Mouse (Mus musculus) heart, postnatal 10 days (tissue): ENCODE measurements around the gene Spo11. TPM values are rescaled to one million over a fixed set of nuclear protein-coding genes. Genes with fewer than 3 reads are reported as not detected.

Experiments
- DNase-seq, 2 experiments: peaks; one replicate each; pipeline ENCODE4 v3.0.0; 2021
- intact Hi-C: fragments of 180-260 bp; cut with DNase I; formaldehyde crosslinking; loops from one replicate; pipeline ENCODE4 v1.15.1; 2025
- total RNA-seq, 2 experiments: library from RNA; stranded (reverse); gene quantifications; 2 replicates each; pipeline ENCODE4 v1.2.3; 2021

The Spo11 gene
- total RNA-seq, 2 experiments from 2014 or later = not detected

DNA sequence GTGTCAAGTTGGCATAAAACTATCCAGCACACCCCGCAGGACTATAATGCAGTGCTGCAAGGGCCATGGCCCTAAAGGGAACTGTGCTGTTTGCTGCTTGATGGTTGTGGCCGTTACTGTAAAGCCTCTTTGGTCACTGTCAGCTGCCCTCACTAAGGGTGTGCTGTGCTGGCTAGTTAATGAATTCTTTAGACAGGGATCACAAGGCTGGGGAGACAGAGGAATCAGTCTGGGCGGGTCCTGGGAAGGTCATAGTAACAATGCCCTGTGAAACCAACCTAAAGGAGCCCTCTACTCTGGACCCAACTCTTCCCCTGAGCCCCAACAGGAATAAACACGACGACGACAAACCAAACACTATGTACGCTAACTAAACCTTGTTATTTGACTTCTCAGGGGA lies 21.0 kb downstream of the Spo11 start:
- intact Hi-C loops = loop anchor here (5.0 to 10.0 kb wide), 2 partner anchors 454 to 521 kb away; partner anchors contain the start of gene Tfap2c
- DNase-seq = no peak

DNA sequence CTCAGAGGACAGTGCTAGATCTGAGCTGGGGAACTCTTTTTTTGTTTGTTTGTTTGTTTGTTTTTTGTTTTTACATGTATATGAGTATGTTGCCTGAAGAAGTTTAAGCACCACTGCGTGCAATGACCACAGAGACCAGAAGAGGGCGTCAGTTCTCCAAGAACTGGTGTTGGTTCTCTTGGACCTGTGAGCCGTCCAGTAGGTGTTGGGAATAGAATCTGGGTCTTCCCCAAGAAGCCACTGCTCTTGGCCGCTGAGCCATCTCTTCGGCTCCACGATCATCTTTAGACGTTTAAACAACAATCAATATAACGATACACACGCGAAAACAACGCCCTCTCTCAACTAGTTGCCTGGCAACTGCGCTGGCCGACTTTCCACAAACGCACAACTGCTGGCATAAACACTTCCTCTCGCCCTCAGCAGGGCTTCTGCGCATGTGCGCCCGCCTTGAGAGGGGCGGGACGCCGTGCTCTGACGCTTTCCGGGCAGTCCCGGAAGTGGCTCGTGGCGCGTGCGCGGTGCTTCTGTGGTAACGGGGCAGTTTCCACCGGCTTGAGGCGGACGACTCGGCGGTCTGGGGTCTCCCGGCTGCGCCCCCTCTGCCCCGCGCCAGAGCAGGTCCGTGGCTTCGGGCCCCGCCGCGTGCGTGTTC lies 22.3 kb downstream of the Spo11 start, which contains the start of gene Rae1:
TSS of gene Rae1 (plus strand) at position 488 of the 655 bp plus-strand sequence.
- DNase-seq = peak; percentile 99 to 100
- intact Hi-C loops = loop anchor here (1.0 to 10.0 kb wide), 5 partner anchors 19 to 625 kb away; partner anchors contain the start of genes Aurka, Cstf1 and Tfap2c

DNA sequence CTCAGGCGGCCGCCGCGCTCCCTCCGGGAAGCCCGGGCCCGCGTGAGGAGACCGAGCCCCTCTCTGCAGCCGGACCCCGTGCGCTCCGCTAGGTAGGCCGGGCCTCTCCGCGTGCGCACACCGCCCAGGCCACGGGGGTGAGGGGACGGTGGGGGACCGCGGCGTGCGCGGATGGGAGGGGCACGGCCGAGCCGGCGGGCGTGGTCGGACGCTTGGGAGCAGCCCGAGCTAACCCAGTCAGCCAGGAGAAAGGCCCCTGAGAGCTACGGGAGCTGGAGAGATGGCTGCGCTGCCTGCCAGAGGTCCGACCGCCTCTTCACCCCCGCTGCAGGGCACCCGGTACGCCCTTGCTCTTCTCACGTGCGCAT lies 22.8 kb downstream of the Spo11 start:
- peak in 1 of 2 experiments; percentile 81 for DNase-seq
- intact Hi-C loops = loop anchor here (2.0 to 10.0 kb wide), 2 partner anchors 19 to 625 kb away; partner anchors contain the start of genes Aurka and Cstf1

DNA sequence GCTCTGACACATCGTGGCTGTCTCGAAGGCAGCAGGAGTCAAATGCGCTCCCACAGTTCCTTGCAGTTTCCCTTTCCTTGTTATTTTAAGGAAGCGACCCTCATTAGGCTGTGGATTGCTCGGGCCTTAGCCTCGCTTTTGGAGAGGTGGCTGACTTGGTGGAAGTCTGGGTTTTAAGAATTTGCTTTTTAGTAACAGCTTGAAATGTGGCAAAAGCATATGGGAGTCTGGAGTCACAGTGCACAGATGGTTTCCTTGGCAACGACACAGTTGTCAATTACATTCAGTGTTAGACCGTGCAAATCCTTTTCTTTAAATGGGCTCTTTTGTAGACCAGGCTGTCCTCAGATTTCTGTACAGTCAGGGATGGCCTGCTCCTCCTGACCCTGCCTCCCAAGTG lies 23.4 kb downstream of the Spo11 start:
- intact Hi-C loops = loop anchor here (2.0 to 10.0 kb wide), 2 partner anchors 18 to 626 kb away; partner anchors contain the start of genes Aurka and Cstf1
- DNase-seq = peak in 1 of 2 experiments; percentile 15

DNA sequence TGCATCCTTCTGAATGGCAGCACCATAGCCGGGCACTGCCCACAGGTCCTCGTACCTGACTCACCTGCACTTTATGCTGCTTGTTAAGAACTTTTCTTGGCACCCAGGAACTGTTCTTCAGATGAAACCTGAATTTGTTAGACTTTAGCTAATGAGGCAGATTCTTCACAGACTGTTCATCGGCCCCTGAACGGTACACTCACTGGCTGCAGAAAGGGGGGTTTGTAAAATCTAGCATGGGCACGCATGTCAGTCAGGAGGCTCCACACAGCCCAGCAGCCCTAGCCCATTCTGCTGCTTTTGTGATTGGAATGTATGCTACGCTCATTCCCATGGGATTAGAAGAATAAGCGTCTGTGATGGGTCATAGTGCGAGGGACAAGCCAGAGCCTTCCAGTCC lies 26.2 kb downstream of the Spo11 start:
- intact Hi-C loops = loop anchor here (10.0 kb wide), 1 partner anchor 629 kb away; the partner anchor contains the start of genes Aurka and Cstf1
- no peak for DNase-seq

DNA sequence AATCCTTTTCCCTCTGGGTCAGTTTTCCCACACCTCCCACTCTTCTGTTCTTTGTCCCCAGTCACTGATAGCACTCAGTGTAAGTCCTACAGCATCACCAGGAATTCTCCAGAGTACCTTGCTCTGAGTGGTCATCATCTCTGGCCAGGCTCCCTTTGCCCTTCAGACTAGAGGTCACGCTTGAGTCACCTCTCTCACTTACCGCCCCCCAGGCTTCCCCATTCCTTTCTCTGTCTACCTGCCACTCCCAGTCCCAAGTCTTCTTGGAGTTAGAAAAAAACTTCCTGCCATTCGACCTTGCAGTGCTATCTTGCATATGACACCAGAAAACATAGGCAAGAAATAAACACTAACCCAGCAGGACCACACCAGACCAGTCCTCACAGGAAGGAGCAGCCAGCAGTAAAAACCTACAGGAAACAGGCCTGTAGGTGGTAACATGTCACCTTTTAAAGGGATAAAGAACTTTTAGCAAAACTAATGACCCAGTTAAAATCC lies 32.8 kb downstream of the Spo11 start:
- intact Hi-C loops = no loop called here
- DNase-seq = no peak

DNA sequence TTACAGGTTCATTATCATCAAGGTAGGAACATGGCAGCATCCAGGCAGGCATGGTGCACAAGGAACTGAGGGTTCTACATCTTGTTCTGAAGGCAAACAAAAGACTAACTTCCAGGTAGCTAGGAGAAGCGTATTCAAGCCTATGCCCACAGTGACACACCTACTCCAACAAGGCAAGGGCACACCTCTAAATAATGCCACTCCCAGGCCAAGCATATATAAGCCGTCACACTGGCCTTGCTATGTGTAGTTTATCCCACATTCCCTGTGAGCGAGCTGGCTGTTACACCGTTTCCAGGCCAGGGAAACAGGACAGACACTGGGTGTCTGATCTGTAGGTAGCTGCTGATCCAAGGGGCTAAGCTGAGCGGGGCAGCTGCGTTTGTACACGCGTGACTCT lies 33.9 kb downstream of the Spo11 start:
- intact Hi-C loops = no loop called here
- no peak for DNase-seq

DNA sequence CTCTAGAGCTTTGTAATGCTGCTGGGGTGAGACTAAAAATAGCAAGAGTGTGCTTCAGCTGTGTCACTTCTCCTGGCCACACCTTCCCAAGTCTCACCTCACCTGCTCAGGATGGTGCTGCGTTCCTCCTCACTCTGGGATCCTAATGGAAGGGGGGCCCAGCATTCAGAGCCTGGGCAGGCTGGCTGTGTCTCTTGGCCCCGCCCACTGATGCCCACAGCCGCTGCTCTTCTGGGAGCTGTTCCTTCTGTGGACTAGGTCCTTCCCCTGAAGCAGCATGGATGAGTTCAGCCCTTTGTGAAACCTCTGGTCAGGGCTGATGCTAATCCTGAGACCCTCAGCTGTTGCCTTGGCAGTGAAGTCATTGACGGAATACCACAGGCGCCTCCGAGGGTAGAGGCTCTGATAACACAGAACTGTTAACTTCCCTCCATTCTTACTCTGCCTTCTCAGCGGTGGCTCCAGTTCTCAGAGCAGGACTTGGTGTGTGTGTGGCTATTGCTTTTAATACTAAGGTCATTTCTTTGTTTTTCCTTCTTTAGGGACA lies 37.3 kb downstream of the Spo11 start:
- intact Hi-C loops = no loop called here

DNA sequence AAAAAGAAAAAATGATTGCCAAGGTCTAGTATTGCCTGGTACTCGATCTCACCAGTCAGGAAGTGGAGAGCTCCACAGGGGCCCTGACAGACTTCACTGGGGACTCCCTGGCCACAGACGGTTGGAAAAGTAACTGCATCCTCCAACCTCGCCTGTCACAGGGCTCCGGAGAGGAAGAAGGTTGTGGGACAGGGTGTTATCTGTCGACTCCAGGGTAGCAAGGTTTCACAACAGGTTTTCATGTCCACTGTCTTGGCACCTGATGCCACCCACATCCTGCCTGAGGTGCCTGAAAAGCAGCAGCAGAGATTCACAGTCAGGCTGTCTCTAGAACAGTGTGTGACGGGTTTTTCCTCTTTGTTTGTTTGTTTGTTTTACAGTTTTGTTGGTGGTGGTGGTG lies 40.4 kb downstream of the Spo11 start:
- intact Hi-C loops = loop anchor here (2.0 kb wide), 1 partner anchor 17 kb away; the partner anchor contains the start of gene Rae1
- no peak for DNase-seq

More for the DNA sequence above, 37.3 kb downstream of the Spo11 start:
- no peak for DNase-seq

DNA sequence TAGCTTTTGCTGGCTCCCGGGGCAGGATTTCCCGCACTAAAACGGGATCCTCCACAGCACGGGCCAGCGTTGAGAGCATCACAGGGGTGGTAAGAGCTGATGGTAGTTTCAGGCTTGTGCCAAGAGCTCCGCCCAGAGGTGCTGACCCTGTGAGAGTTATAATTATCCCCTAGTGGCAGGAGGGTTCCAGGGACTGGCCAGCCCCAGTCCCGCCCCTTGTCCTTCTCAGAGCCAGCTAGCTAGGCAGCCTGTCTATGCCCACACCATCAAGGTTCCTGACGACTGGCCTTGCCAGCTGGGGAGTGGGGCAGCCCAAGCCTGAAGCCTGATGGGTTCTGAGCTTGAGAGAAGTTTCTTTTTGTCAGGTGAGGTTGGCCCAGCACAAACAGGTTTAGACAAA lies 41.1 kb downstream of the Spo11 start:
- peak; percentile 74 to 83 for DNase-seq
- intact Hi-C loops = loop anchor here (2.0 kb wide), 1 partner anchor 18 kb away; the partner anchor contains the start of gene Rae1

DNA sequence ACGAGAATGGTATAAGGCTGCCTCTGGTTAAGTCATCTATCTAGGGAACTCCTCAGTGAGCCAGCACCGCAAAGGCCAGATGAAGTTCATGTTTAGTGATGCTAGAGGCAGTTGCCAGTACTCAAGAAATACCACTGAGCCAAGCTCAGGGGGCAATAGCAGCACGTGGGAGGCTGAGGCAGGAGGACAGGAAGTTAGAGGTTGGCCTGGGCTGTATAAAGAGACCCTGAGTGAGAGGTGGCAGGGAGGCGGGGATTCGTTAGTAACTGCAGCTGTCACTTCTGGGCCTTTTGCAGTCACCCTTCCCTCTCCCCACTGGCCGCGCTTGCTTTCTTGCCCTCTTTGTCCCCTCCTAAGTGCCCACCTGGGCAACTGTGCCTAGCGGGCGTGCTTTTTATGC lies 41.8 kb downstream of the Spo11 start:
- intact Hi-C loops = loop anchor here (2.0 kb wide), 1 partner anchor 19 kb away; the partner anchor contains the start of gene Rae1
- DNase-seq = no peak

DNA sequence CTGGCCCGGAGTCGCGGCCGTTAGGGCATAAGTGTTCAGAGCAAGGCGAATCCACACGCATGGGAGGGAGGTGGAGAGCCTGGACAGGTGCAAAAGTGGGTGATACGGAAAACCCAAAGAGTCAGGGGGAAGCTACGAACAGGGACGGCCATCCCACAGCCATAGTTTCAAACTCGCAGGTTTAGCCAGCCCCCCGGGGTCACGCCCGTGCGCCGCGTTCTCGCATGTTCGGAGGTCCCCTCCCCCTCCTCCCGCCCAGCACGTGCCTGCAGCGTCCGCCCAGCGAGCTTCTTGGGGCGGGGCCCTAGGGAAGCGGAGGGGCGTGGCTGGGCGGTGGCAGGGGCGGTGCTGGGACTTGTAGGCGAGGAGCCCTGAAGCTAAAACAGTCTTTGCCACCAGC lies 42.3 kb downstream of the Spo11 start:
- intact Hi-C loops = loop anchor here (2.0 to 10.0 kb wide), 2 partner anchors 19 to 235 kb away; partner anchors contain the start of gene Rae1
- peak; percentile 92 for DNase-seq

DNA sequence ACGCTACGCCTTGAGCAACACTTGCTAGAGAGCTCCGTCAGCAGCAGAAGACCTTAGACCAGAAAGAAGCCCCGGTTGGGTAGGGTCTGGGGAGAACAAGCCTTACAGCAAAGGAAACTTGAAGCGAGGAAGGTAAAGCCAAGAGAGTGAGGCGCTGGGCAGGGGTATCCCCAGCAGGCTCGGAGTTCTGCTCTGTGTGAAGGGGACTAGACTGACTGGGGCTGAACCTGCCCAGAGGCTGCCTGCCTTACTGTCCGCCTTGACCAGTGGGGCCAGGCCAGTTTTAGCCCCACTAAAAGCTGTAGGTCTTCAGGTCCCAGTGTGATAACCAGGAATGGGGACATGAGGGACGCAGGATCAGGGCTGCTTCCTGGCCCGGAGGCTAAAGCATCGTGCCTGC lies 42.9 kb downstream of the Spo11 start, which contains the start of gene Rbm38:
TSS of gene Rbm38 (plus strand) at position 69 of the 400 bp plus-strand sequence.
- intact Hi-C loops = loop anchor here (10.0 kb wide), 1 partner anchor 234 kb away; no protein-coding TSS in a partner anchor
- no peak for DNase-seq

DNA sequence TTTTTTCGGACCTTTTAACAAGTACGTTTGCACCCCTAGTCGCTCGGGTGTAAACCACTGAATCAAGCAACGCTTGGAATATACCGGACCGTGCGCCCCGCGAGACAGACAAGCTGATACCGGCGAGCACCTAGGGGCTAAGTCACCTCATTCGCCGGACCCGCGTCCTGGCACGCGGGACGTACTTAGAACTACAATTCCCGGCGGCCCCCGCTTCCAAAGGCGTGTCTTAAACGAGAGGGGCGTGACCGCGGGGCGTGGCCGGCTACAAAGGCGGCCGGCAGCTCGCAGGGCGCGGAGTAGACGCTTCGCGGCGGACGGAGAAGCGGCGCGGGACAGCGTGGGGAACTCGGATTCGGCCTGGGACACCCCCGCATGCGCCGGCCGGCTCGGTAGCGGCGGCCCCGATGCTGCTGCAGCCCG lies 44.1 kb downstream of the Spo11 start:
- intact Hi-C loops = loop anchor here (2.0 to 10.0 kb wide), 2 partner anchors 23 to 233 kb away; no protein-coding TSS in a partner anchor
- peak; percentile 95 for DNase-seq

DNA sequence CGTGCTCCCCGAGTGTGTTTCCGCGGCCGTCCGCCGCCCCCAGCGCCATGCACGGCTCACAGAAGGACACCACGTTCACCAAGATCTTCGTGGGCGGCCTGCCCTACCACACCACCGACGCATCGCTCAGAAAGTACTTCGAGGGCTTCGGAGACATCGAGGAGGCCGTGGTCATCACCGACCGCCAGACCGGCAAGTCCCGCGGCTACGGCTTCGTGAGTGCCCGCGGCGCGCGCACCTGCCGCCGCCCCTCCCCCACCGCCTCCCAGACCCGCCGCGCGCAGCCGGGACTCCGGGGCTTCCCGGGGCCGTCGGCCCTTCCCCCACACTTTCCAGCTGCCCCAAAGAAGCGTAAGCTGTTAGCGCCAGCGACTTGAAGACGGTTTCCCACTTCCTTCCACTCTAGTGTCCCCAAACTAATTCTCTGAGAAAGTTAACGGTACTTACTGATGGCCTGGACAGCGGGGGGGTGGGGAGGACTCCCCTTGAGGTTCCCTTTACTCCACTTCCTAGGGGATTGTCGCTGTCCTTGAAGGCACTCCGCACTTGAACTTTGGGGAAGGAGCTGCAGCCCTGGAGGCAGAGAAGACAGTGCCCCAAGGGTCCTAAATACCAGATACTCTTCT lies 44.7 kb downstream of the Spo11 start:
- intact Hi-C loops = loop anchor here (2.0 to 10.0 kb wide), 2 partner anchors 23 to 233 kb away; no protein-coding TSS in a partner anchor
- peak; percentile 67 to 70 for DNase-seq

DNA sequence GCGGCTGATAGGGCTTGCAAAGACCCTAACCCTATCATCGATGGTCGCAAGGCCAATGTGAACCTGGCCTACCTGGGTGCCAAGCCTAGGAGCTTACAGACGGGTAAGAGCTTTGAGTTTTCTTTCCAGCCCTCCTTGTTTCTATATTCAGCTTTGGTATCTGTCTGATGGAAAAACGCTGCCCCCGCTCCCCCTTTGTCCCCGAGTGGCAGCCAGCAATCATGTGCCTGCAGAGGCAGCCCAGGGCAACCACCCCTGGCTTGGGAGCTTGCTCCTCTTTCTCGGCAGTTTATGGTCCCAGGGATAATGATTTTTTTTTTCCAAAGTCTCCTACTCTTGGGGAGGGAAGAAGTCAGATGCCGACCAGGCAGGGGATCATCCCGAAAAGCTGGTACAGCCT lies 45.3 kb downstream of the Spo11 start:
- peak; percentile 62 to 71 for DNase-seq
- intact Hi-C loops = loop anchor here (2.0 to 10.0 kb wide), 2 partner anchors 22 to 232 kb away; no protein-coding TSS in a partner anchor

DNA sequence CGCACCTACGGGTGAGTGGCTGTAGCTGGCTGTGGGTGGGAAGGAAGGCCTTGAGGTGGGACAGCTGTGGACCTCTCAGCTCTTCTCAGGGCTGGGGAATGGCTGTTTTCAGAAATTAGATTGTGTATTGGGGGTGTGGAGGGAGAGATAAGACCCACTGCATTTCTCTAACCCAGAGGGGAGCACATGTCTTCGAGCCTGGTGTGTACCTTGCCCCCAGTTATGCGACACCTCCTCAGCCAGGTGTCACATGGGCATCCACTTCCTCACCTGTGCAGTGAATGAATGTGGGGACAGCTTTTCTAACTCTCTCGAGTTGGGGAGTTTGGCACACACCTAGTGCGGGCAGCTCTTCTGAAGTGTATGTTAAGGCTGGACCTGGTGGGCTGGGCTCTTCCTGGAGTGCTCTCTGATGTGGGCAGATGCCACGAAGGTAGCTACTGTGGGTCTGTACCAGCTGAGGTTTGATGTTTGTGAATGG lies 45.9 kb downstream of the Spo11 start:
- intact Hi-C loops = loop anchor here (2.0 to 10.0 kb wide), 2 partner anchors 21 to 231 kb away; no protein-coding TSS in a partner anchor
- DNase-seq = peak in 1 of 2 experiments; percentile 11

DNA sequence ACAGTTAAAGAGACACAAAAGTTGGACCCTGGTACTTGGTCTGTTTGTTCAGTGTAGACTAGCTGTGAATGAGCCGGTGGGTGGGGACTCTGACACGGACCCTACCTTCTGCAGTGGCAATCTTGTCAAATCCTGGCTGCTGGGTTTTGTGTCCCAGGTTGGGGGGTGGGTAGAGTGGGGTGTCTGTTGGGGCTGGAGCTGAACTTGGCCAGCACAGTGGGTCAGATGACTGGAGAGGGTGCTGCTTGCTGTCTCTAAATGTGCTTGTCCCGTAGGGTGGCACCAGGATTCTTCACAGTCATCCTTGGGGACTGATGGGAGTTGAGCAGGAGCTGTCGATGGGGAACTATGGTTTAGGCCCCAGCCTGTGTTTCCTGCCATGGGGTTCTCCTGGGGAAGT lies 46.5 kb downstream of the Spo11 start:
- DNase-seq = no peak
- intact Hi-C loops = loop anchor here (2.0 to 10.0 kb wide), 2 partner anchors 21 to 231 kb away; no protein-coding TSS in a partner anchor

DNA sequence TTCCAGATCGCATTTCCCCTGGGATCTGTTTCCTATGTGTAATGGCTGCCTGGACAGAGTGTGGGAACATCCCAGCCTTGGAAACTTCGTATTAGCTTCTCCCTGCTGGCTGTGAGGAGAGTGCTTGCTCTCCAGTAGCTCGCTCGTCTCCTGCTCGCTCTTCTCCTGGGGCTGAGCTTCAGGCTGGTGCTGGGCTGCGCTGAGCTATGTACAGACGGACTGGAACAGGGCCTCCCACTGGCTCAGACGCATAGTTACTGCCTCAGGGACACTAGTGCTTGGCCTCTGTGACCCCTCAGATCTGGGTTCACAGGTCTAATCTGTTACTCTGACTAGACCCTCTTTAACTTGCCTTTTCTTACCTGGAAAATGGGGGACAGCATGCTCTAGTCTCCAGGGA lies 46.9 kb downstream of the Spo11 start:
- no peak for DNase-seq
- intact Hi-C loops = loop anchor here (10.0 kb wide), 1 partner anchor 230 kb away; no protein-coding TSS in a partner anchor

DNA sequence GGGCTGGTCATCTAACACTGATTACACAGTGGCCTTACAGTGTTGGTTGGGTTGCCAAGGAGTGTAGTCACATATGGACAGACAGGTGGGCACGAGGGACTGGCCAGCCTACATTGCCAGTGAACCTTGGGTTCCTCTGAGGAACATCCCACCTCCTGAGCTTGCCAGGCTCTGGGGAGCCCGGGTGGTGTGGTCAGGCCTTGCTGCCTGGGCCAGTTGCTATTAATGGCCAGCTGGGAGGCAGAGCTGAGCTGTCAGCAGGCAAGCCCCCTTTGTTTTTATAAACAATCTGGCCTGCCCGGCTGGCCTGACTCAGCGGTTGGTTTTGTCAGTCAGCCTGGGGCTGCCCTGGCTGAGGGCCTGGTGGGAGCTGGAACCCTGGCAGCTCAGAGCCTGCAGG lies 47.4 kb downstream of the Spo11 start:
- intact Hi-C loops = loop anchor here (10.0 kb wide), 1 partner anchor 230 kb away; no protein-coding TSS in a partner anchor
- peak in 1 of 2 experiments; percentile 66 for DNase-seq
